Mouse (Mus musculus) left cerebral cortex, adult 2 months (tissue): Measurements from ENCODE around the gene Maob. TPM values are rescaled to one million over a fixed set of nuclear protein-coding genes. Genes with fewer than 3 reads are reported as not detected.

Source experiments
- DNase-seq, 2 experiments: peaks; one replicate each; pipeline ENCODE4 v3.0.0; 2021 to 2022; ENCODE audit warnings: low spot score in 2 of 2, mixed read lengths in 1 of 2; ENCODE audit errors: extremely low spot score in 1 of 2
- H3K27ac ChIP-seq: fragments of 200-600 bp; 2 replicates; pipeline ENCODE4 v1.8.1; 2022
- H3K4me3 ChIP-seq: fragments of 200-600 bp; 2 replicates; pipeline ENCODE4 v1.8.1; 2022
- CTCF ChIP-seq: fragments of 200-600 bp; IDR thresholded peaks from 2 replicates; pipeline ENCODE4 v1.8.1; 2022; ENCODE audit warnings: antibody characterized with exemption, mild to moderate bottlenecking, moderate library complexity
- intact Hi-C: fragments of 180-260 bp; cut with DNase I; formaldehyde crosslinking; loops from one replicate; pipeline ENCODE4 v1.15.1; 2025
- long read RNA-seq, 2 experiments: library from polyadenylated mRNA; stranded (forward); transcript quantifications; one replicate each; pipeline ENCODE4 v2.0.0; 2021; ENCODE audit warnings: borderline mapping rate in 2 of 2
- total RNA-seq, 2 experiments: library from RNA; stranded (reverse); gene quantifications; 2 replicates each; pipeline ENCODE4 v1.2.3; 2021

Gene Maob
- 10 to 100 TPM; 13.7 to 16.4 TPM for total RNA-seq
- long read RNA-seq, experiment 1, transcript Maob-201 (15 exons, 2,411 nt), result major isoform, 20 of 23 reads
- long read RNA-seq, experiment 1, partial matches to known transcripts, result 1 of 23 reads
- long read RNA-seq, experiment 1, other reads (novel, unspliced or antisense), result 2 of 23 reads
- long read RNA-seq, experiment 2, transcript Maob-201 (15 exons, 2,411 nt), result major isoform, 18 of 18 reads
- long read RNA-seq, experiment 2, partial matches to known transcripts, result 0 of 18 reads
- long read RNA-seq, experiment 2, other reads (novel, unspliced or antisense), result 0 of 18 reads

DNA sequence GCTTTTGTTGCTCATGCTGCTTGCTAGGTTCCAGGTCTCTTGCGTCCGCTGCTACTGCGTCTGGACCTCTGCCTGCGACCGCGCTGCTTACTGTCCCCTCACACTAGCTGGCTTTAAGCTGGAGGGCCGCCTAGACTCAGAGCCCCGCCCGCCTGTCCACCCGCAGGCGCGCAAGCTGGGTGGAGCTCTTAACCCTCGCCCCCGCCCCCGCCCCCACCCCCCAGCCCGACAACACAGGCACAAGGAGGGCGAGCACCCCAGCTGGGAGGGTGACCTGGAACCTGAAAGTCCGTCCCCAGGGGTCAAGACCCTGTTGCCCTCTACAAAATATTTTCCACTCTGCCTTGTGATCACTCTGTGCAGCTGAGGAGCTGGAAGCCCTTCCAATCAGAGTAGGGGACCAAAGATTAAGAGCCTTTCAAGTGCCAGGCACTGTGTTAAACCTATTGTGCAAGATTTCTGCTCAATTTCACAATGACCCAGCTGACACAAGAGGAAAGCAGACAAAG lies at the start of gene Maob:
Gene Maob (minus strand): TSS at position 106 of the 509 bp plus-strand sequence.
- Histone ChIP-seq H3K4me3 (peak within 1 kb of the TSS; percentile 31), H3K27ac (no peak within 1 kb of the TSS)
- intact Hi-C loops, result no loop called here
- no peak for TF ChIP-seq CTCF
- DNase-seq, result peak; percentile 7 to 9

DNA sequence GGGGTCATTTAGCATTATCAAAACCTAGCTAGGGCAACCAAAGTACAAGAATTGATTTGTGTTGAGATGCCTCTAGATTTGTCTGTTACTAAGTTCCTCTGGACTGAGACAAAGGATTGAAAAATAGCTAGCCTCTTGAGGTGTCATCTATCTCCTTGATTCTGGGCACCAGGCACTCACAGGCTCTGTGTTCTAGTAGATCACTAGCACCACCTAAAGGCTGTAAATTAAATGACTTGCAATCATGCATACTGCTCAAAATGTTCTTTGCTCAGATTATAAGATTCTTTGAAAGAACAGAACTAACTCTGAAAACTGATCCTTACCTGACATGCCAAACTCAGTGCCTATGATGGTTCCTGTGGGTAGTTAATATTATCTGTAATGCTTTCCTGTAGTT lies 43.1 kb upstream of the Maob start:
- no peak overlapping the region for H3K4me3 ChIP-seq
- H3K27ac ChIP-seq, result no peak overlapping the region
- intact Hi-C loops, result loop anchor here (2.0 kb wide), 1 partner anchor 93 kb away; no protein-coding TSS in a partner anchor
- TF ChIP-seq CTCF, result peak; percentile 54
- DNase-seq, result no peak

DNA sequence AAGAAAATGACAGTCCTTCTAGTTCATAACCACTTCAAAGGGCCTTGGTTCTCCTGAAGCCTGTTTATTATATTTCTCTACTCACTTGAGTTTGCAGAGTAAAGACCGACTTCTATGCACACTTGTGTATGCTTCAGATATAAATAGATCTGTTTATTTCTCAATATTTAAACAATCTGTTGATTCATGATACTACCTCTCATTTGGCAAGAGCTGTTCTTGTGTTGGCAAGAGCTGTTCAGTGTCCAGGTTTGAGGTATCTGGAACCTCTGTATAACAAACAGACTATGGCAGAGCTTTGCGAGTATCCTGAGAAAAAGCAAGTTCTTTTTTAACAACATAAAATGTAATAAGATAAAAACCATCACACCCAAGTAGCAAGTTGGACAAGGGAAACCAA lies 28.9 kb upstream of the Maob start:
- TF ChIP-seq CTCF, result no peak
- no peak for DNase-seq
- intact Hi-C loops, result no loop called here
- Histone ChIP-seq H3K4me3 (no peak overlapping the region), H3K27ac (no peak overlapping the region)

DNA sequence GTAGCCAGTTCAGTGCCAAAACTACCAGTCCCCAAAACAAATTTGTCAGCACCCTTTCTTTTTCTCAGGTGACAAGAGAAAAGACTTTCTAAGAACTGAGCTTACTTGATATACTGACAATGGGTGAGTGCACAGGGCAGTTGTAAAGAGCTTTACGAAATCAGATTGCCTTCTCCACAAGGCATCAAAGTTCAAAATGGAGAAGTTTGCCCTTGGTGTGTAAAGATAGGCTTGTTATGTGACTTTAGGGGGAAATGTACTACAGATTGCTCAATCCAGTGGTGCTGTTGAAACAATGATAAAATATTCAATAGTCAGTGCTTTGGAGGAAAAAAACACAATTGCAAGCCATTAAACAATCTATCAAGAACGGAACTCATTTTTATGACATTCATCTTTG lies 24.3 kb upstream of the Maob start:
- no peak overlapping the region for H3K27ac ChIP-seq
- intact Hi-C loops, result no loop called here
- no peak for TF ChIP-seq CTCF
- DNase-seq, result no peak
- H3K4me3 ChIP-seq, result no peak overlapping the region

DNA sequence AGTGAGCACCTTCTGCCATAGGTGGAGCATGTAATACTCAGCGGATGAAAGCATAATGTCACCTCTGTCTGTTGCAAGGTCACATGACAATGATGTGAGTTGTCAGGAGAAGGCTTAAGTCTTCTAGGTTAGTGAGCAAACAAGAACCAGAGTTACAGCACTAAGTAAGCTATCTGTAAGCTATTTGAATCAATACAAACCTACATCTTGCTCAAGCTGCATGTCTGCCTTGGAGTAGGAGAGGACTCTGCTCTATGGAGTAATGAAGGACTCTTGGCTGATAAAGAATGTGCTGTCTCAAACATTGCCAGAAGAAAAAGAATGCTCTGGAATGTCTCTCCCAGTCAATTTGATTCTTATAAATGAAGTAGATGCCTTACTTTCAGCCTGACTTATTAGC lies 20.1 kb upstream of the Maob start:
- H3K4me3 ChIP-seq, result no peak overlapping the region
- no peak overlapping the region for H3K27ac ChIP-seq
- DNase-seq, result no peak
- no peak for TF ChIP-seq CTCF
- intact Hi-C loops, result no loop called here

DNA sequence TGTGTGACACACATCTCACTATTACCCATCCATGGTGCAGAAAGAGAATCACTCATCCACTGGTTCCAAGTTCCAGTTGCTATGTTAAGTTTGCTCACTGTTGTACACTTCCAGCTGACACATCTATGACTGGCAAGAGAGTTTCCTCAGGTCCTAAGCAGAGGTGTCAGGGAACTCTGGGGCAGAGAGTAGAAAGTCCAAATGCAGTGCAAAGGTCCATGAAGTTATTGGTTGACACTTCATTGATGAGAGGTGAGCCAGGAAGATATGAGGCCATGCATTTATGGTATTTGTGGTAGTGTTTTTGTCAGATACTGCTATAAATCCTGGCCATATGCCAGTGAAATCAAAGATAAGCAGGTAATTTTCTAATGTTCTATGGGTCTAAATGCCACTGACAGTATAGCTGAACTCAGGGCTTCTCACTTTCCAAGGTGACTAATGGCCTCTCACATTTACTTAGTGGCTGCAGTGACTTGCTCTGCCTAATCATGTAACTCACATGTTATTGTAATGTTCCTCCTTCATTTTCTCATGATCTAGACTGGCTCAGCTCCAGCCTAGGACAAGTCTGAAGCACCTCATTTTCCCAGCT lies 19.4 kb upstream of the Maob start:
- no peak overlapping the region for H3K4me3 ChIP-seq
- no peak for DNase-seq
- intact Hi-C loops, result no loop called here
- H3K27ac ChIP-seq, result no peak overlapping the region
- no peak for TF ChIP-seq CTCF

DNA sequence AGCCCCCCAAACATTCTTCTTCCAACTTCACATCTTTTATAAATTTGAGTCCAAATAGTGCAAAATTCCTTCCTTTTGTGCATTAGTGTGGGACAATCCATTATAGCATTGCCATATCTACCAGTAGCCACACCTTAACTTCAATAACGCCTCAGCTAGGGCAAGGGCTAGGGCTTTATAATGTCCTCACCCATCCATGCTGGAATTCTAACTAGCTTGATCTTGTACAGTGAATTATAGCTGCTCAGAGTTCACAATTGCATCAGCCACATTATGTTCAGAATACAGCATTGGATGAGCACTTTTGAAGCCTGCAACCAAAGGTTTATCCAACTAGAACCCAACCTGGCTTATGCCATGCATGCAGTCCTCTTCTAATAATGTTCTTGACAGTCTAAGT lies 8.9 kb upstream of the Maob start:
- intact Hi-C loops, result no loop called here
- no peak for TF ChIP-seq CTCF

DNA sequence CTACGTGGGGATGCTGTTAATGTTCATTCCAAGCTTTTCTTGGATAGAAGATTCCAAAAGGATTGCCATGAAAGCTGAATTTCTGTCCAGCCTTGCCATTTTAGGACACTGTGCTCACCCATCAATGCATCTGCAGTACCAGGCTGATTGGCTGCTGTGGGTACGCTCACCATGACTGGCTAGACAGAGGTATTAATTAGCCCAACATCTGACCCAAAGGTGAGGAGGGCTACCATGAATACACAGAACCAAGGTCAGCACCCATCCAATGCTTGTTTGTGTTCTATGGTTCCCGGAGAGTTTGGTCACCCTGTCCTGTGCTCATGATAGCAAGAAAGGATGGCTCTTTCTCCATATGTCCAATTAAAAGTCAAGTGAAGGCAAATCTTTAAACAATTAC lies 1.2 kb downstream of the Maob start:
- no peak for TF ChIP-seq CTCF
- intact Hi-C loops, result no loop called here
- no peak for DNase-seq
- Histone ChIP-seq H3K4me3 (no peak overlapping the region), H3K27ac (no peak overlapping the region)

More for the DNA sequence above, 8.9 kb upstream of the Maob start:
- DNase-seq, result no peak
- no peak overlapping the region for H3K4me3 ChIP-seq
- H3K27ac ChIP-seq, result no peak overlapping the region

DNA sequence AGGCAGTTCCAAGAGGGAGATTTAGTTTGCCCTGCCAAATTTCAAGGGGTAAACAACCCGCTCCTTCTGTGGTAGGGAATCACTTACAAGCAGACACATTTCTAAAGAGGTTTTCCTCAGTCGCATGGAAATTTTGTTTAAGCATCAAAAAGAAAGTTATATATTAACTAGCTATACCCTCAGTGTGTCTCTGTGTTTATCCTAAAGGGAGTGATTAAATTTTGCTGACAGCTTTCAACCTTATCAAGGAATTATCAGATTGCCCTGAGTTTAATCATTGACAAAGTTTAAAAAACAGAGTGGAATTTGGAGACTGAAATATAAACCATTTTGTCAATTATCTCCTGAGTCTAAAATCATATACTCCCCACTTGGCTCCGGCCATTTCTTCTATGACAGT lies 5.1 kb downstream of the Maob start:
- intact Hi-C loops, result no loop called here
- DNase-seq, result no peak
- Histone ChIP-seq H3K4me3 (no peak overlapping the region), H3K27ac (no peak overlapping the region)
- no peak for TF ChIP-seq CTCF

DNA sequence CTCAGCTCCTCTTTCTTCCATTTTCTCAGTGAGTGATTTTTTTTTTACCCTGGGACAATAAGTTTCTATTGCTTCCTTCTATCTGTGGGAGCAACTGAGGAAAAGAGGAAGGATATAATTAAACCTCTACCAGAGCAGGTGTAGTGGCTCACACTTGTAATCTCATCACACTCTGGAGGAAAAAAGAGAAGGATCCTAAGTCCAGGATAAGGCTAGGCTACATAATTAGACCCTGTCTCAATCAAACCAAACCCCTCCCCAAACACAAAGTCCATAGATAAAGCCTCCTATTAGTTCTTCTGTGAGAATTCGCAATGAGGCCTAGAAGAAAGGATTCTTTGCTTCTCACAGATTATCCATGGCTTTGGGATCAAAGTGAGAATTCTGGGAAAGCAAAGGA lies 49.7 kb downstream of the Maob start:
- no peak for DNase-seq
- TF ChIP-seq CTCF, result no peak
- intact Hi-C loops, result loop anchor here (2.0 to 10.0 kb wide), 2 partner anchors 93 to 447 kb away; no protein-coding TSS in a partner anchor
- Histone ChIP-seq H3K27ac (no peak overlapping the region), H3K4me3 (no peak overlapping the region)

DNA sequence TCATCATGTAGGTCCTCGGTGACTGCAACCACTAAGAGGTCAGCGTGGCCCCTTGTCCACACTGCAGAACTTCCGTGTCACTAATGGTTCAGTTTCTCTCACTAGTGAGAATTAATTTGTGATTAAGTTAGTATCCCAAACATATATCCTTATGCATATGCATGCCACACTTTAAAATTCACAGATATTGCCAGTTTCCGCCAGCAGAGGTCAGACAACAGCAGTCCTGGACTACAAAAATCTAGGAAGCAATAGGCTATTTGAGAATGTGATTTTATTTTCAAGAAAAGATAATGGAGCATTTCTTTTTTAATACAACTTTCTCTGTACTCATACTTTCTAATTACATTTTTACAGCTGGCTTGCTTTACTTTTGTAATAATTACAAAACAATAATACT lies 51.0 kb downstream of the Maob start:
- peak; percentile 62 for TF ChIP-seq CTCF
- no peak overlapping the region for H3K27ac ChIP-seq
- intact Hi-C loops, result loop anchor here (2.0 to 10.0 kb wide), 2 partner anchors 95 to 449 kb away; no protein-coding TSS in a partner anchor
- DNase-seq, result peak; percentile 11 to 19
- no peak overlapping the region for H3K4me3 ChIP-seq

DNA sequence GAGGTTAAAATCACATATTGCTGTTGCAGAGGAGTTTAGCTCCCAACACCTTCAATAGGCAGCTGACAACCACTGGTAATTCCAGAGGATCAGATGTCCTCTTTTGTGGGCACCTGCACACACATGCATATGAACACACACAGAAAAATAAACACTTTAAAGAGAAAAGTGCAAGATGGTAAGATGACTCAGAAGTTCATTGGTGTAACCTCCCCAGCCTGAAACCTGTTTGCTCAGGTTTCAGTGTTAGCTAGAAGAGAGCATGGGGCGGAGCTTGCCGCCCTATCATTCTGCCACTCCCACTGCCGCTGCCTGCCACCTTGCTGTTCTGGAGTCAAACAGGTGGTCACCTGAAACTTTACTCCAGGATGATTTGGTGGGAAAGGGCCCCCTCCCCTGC lies 55.7 kb downstream of the Maob start:
- DNase-seq, result no peak
- no peak overlapping the region for H3K27ac ChIP-seq
- H3K4me3 ChIP-seq, result no peak overlapping the region
- no peak for TF ChIP-seq CTCF
- intact Hi-C loops, result loop anchor here (10.0 kb wide), 1 partner anchor 453 kb away; no protein-coding TSS in a partner anchor

DNA sequence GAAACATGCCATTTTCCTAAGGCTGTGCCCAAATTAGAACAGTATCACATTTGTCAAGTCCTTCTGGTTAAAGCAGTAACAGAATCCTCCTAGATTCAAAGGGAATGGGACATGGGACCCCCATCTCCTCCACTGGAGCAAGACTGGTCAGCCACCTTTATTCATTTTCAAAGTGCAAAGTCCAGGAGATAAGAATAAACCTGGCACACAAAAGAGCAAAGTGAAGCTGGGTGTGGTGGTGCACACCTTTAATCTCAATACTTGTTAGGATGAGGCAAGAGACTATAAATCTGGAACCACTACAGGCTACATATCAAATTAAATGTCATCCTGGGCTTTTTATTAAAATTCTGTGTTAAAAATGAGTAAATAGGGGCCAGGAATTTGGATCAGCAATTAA lies 62.4 kb downstream of the Maob start:
- Histone ChIP-seq H3K27ac (no peak overlapping the region), H3K4me3 (no peak overlapping the region)
- no peak for TF ChIP-seq CTCF
- intact Hi-C loops, result no loop called here
- DNase-seq, result no peak
